Mouse (Mus musculus) liver, adult 2 months (tissue): ENCODE data around the gene BC004004.
"Not testable (repeated sequence)": the region's sequence is repeated elsewhere in the genome, so short reads cannot be mapped to it uniquely, and the experiment has no call there.

Source experiments
- CTCF ChIP-seq: fragments of 200-500 bp; IDR thresholded peaks from 2 replicates; pipeline ENCODE4 v1.5.1; 2011; ENCODE audit warnings: low read depth, low read length, control low read depth
- POLR2A ChIP-seq: fragments of 200-500 bp; IDR thresholded peaks from 2 replicates; pipeline ENCODE4 v1.6.1; 2011; ENCODE audit warnings: low read length, control low read depth; ENCODE audit not compliant: insufficient read depth; ENCODE audit errors: extremely low read depth

DNA sequence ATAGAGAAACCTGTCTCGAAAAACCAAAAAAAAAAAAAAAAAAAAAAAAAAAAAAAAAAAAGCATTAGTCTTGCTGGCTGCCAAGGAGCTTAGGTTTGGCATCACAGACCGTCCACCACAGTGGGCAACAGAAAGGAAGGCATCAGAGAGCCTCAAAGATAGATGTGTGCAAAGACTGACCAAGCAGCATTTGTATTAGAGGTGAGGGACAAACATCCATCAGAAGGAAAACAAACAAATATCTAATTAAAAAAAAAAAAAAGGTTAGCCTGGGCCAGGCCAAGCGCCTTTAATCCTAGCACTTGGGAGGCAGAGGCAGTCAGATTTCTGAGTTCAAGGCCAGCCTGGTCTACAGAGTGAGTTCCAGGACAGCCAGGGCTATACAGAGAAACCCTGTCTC is 48.8 kb downstream of the BC004004 start, which contains the start of gene Pi16:
- not testable (repeated sequence) for TF ChIP-seq POLR2A, CTCF
